Mouse (Mus musculus) megakaryocyte, embryonic 14.5 days (primary cell): ENCODE results near the gene Stab2.

Experiments used
- FLI1 ChIP-seq: IDR thresholded peaks from 2 replicates; pipeline ENCODE4 v1.6.1; 2012; ENCODE audit warnings: low read length, inconsistent platforms, mixed read lengths
- GATA1 ChIP-seq: IDR thresholded peaks from 3 replicates; pipeline ENCODE4 v1.6.1; 2012; ENCODE audit warnings: mixed read lengths, low read length, inconsistent platforms, borderline replicate concordance

- no peak for TF ChIP-seq GATA1
- TF ChIP-seq FLI1 = no peak
Measured at GRCm38 (mm10) chr10:87046469-87046868, 38.6 kb upstream of the Stab2 start.
